Mouse (Mus musculus): Measurements from ENCODE around the gene 5430419D17Rik. TPM values are rescaled to one million over a fixed set of nuclear protein-coding genes. Genes with fewer than 3 reads are reported as not detected.

5430419D17Rik gene
- polyA plus RNA-seq, 1 experiment from 2014 or later: not detected

GRCm38 (mm10) chr7:131318340-131318739, 144.1 kb downstream of the 5430419D17Rik start:
- no peak for ATAC-seq (ENCODE audit: low FRiP score, low read depth)
- H3K36me3 ChIP-seq: no peaks in the 10 kb centered on the region
- no peaks in the 10 kb centered on the region for H3K4me1 ChIP-seq
- no peaks in the 10 kb centered on the region for H3K27me3 ChIP-seq
- H3K4me2 ChIP-seq (replicated peaks): no peak overlapping the region
- no peak overlapping the region for H3K9ac ChIP-seq (replicated peaks)
- no peak overlapping the region for H3K27ac ChIP-seq (replicated peaks)
- H3K9me3 ChIP-seq: no peaks in the 10 kb centered on the region
- H3K4me3 ChIP-seq: no peak overlapping the region
- 88% methylated on average over 5 of the region's 7 CpGs for WGBS

DNA sequence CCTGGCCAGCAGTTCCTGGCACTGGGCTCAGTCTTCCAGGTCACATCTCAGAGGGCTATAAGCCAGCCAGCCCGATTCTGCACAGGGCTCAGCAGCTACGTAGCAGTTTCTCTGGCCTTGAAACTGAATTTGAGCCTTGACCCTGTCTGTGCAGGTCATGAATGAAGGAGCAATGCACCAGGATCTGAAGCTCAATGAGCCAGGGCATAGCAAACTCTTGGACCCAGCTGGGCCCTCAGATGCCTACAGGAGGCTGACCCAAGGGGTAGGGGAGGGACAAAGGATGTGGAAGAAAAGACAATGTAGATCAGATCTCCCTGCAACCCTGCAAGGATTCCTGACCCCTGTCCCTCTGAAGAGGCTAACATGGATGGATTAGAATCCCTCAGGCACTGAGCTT, 148.0 kb downstream of the 5430419D17Rik start, which contains the start of gene Cuzd1:
TSS of gene Cuzd1 (minus strand) at position 101 of the 400 bp plus-strand sequence.
- WGBS: 76% methylated on average over 2 of the region's 2 CpGs
- ATAC-seq (ENCODE audit: low FRiP score, low read depth): no peak
- no peak within 1 kb of the TSS for H3K27ac ChIP-seq (replicated peaks)

GRCm38 (mm10) chr7:131327054-131327453, 152.9 kb downstream of the 5430419D17Rik start:
- Histone ChIP-seq H3K36me3 (no peaks in the 10 kb centered on the region), H3K4me1 (no peaks in the 10 kb centered on the region), H3K4me2 (replicated peaks) (no peak overlapping the region), H3K9me3 (no peaks in the 10 kb centered on the region), H3K4me3 (no peak overlapping the region), H3K27ac (replicated peaks) (no peak overlapping the region), H3K9ac (replicated peaks) (no peak overlapping the region), H3K27me3 (no peaks in the 10 kb centered on the region)
- 87% methylated on average over 5 of the region's 5 CpGs for WGBS
- no peak for ATAC-seq (ENCODE audit: low FRiP score, low read depth)

More for the DNA sequence above, 148.0 kb downstream of the 5430419D17Rik start, which contains the start of gene Cuzd1:
- Histone ChIP-seq H3K9me3 (no peaks in the 10 kb centered on the region), H3K4me2 (replicated peaks) (no peak within 1 kb of the TSS), H3K4me1 (no peaks in the 10 kb centered on the region), H3K27me3 (no peaks in the 10 kb centered on the region), H3K4me3 (no peak within 1 kb of the TSS), H3K36me3 (no peaks in the 10 kb centered on the region), H3K9ac (replicated peaks) (no peak within 1 kb of the TSS)

DNA sequence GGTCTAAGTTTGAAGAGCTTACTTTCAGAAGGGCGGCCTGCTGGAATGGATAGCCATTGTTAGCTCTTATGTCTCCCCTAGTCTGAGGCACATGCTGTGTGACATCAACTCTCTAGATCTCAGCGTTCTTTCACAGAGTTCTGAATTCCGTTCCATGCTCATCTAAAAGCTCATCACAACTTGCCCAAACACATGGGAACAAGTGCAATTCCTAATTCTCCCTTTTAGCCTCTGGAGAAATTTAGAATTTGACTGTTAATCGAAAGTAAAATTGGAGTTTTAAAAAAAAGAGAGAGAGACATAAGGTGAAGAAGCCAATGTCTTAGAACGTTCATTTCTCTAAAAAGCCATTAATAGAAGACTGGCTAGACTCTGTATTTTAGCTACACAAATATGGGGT, 155.2 kb downstream of the 5430419D17Rik start, which contains the start of gene Fam24b:
TSS of gene Fam24b (minus strand) at position 101 of the 400 bp plus-strand sequence.
- Histone ChIP-seq H3K27me3 (no peaks in the 10 kb centered on the region), H3K9ac (replicated peaks) (no peak within 1 kb of the TSS), H3K9me3 (no peaks in the 10 kb centered on the region), H3K4me1 (no peaks in the 10 kb centered on the region), H3K27ac (replicated peaks) (no peak within 1 kb of the TSS), H3K4me2 (replicated peaks) (no peak within 1 kb of the TSS), H3K36me3 (no peaks in the 10 kb centered on the region), H3K4me3 (no peak within 1 kb of the TSS)
- WGBS: 96% methylated on average over 5 of the region's 5 CpGs
- ATAC-seq (ENCODE audit: low FRiP score, low read depth): no peak

GRCm38 (mm10) chr7:131331688-131332087, 157.5 kb downstream of the 5430419D17Rik start:
- WGBS: 78% methylated on average over 2 of the region's 2 CpGs
- Histone ChIP-seq H3K27me3 (no peaks in the 10 kb centered on the region), H3K4me2 (replicated peaks) (no peak overlapping the region), H3K36me3 (no peaks in the 10 kb centered on the region), H3K9me3 (no peaks in the 10 kb centered on the region), H3K27ac (replicated peaks) (no peak overlapping the region), H3K4me3 (no peak overlapping the region), H3K4me1 (no peaks in the 10 kb centered on the region), H3K9ac (replicated peaks) (no peak overlapping the region)
- ATAC-seq (ENCODE audit: low FRiP score, low read depth): no peak

GRCm38 (mm10) chr7:131333564-131333963, 159.4 kb downstream of the 5430419D17Rik start, which contains the start of gene Fam24a:
TSS of gene Fam24a (plus strand) at chr7:131333864.
- no peak for ATAC-seq (ENCODE audit: low FRiP score, low read depth)
- Histone ChIP-seq H3K27ac (replicated peaks) (no peak within 1 kb of the TSS), H3K9me3 (no peaks in the 10 kb centered on the region), H3K27me3 (no peaks in the 10 kb centered on the region), H3K9ac (replicated peaks) (no peak within 1 kb of the TSS), H3K4me1 (peaks cover 9% of the 10 kb centered on the region; the same call in 1 of the 2 replicates), H3K4me2 (replicated peaks) (no peak within 1 kb of the TSS), H3K36me3 (no peaks in the 10 kb centered on the region), H3K4me3 (no peak within 1 kb of the TSS)
- 51% methylated on average over 1 of the region's 1 CpGs for WGBS

DNA sequence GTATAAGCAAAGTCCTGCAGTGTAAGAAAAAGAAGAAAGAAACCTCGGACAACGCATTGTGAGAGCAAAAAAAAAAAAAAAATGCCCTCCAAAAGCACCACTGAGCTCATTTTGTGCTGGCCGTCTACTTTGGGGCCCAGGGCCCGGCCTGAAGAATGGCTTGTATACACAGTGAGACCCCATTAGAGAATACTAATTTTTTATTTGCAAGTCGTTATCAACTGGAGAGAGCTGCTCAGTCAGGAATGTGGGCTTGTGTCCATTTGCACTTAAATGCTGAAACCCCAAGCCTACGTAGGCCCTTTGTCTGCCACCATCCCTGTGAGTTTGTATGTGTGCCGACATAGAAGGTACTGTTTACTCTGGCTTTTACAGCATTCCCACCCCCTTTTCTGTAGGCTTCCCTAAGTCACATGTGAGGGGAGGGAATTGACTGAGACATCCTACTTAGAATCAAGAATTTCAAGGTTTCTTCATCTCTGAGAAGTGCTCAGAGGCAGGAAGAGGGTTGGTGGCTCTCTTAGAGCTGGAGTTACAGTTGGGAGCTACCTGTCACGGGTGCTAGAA, 163.4 kb downstream of the 5430419D17Rik start:
- H3K4me3 ChIP-seq: no peak overlapping the region
- no peaks in the 10 kb centered on the region for H3K9me3 ChIP-seq
- H3K27me3 ChIP-seq: no peaks in the 10 kb centered on the region
- H3K9ac ChIP-seq (replicated peaks): no peak overlapping the region
- WGBS: 34% methylated on average over 8 of the region's 8 CpGs
- H3K36me3 ChIP-seq: peaks cover 19% of the 10 kb centered on the region
- H3K4me1 ChIP-seq: peaks cover 9% of the 10 kb centered on the region; the same call in 1 of the 2 replicates
- ATAC-seq (ENCODE audit: low FRiP score, low read depth): peak; percentile 54; the same call in 1 of the 2 replicates
- H3K4me2 ChIP-seq (replicated peaks): no peak overlapping the region
- H3K27ac ChIP-seq (replicated peaks): peak overlapping the region; percentile 54

- H3K4me1 ChIP-seq: no peaks in the 10 kb centered on the region
- WGBS: 75% methylated on average over 7 of the region's 7 CpGs
- H3K9ac ChIP-seq (replicated peaks): no peak overlapping the region
- H3K4me2 ChIP-seq (replicated peaks): no peak overlapping the region
- H3K36me3 ChIP-seq: peaks cover 58% of the 10 kb centered on the region
- H3K4me3 ChIP-seq: no peak overlapping the region
- H3K27ac ChIP-seq (replicated peaks): no peak overlapping the region
- H3K9me3 ChIP-seq: no peaks in the 10 kb centered on the region
- ATAC-seq (ENCODE audit: low FRiP score, low read depth): no peak
- H3K27me3 ChIP-seq: no peaks in the 10 kb centered on the region
Observed at GRCm38 (mm10) chr7:131345856-131346541, 171.8 kb downstream of the 5430419D17Rik start.

Other genes with a start within 250 kb of the 5430419D17Rik start
- 6.1 and 9.2 TPM in 2 replicates for gene Htra1, start 238.3 kb upstream of the 5430419D17Rik start, polyA plus RNA-seq (2016; fragmentation: Nextera tagmentation; extraction: Ambion mirVana)
- gene Dmbt1, start 142.3 kb upstream of the 5430419D17Rik start, polyA plus RNA-seq (2016; fragmentation: Nextera tagmentation; extraction: Ambion mirVana): not detected in 2 replicates
- not detected in 2 replicates for gene 4933402N03Rik, start 28.1 kb upstream of the 5430419D17Rik start, polyA plus RNA-seq (2016; fragmentation: Nextera tagmentation; extraction: Ambion mirVana)
- not detected in 2 replicates for gene Cuzd1, start 147.9 kb downstream of the 5430419D17Rik start, polyA plus RNA-seq (2016; fragmentation: Nextera tagmentation; extraction: Ambion mirVana)
- gene Fam24b, start 155.1 kb downstream of the 5430419D17Rik start, polyA plus RNA-seq (2016; fragmentation: Nextera tagmentation; extraction: Ambion mirVana): not detected in 2 replicates
- not detected in 2 replicates for gene Fam24a, start 159.5 kb downstream of the 5430419D17Rik start, polyA plus RNA-seq (2016; fragmentation: Nextera tagmentation; extraction: Ambion mirVana)
- gene 2310057M21Rik, start 188.4 kb downstream of the 5430419D17Rik start, polyA plus RNA-seq (2016; fragmentation: Nextera tagmentation; extraction: Ambion mirVana): 19.2 and 19.6 TPM in 2 replicates
- gene Pstk, start 196.7 kb downstream of the 5430419D17Rik start, polyA plus RNA-seq (2016; fragmentation: Nextera tagmentation; extraction: Ambion mirVana): 57.0 and 57.7 TPM in 2 replicates
- gene Ikzf5, start 236.1 kb downstream of the 5430419D17Rik start, polyA plus RNA-seq (2016; fragmentation: Nextera tagmentation; extraction: Ambion mirVana): 20.9 and 23.6 TPM in 2 replicates
- 90.7 and 98.2 TPM in 2 replicates for gene Acadsb, start 236.2 kb downstream of the 5430419D17Rik start, polyA plus RNA-seq (2016; fragmentation: Nextera tagmentation; extraction: Ambion mirVana)